Mouse (Mus musculus) embryonic fibroblast, embryonic 13.5 days (primary cell): ENCODE results near the gene Olfr697. TPM values are rescaled to one million over a fixed set of nuclear protein-coding genes. Genes with fewer than 3 reads are reported as not detected.
"Not testable (repeated sequence)": the region's sequence is repeated elsewhere in the genome, so short reads cannot be mapped to it uniquely, and the experiment has no call there.

ENCODE experiments used
- H3K27ac ChIP-seq: 2 replicates; pipeline ENCODE4 v1.5.1; 2012; ENCODE audit warnings: low read length, control low read depth, inconsistent platforms; ENCODE audit not compliant: insufficient read depth
- H3K4me1 ChIP-seq: 2 replicates; pipeline ENCODE4 v1.6.1; 2011; ENCODE audit warnings: low read length; ENCODE audit not compliant: control insufficient read depth, insufficient read depth
- H3K4me3 ChIP-seq: 2 replicates; pipeline ENCODE4 v1.5.1; 2011; ENCODE audit warnings: mild to moderate bottlenecking, control low read depth, low read length; ENCODE audit not compliant: insufficient read depth
- CTCF ChIP-seq: IDR thresholded peaks from 2 replicates; pipeline ENCODE4 v1.5.1; 2011; ENCODE audit warnings: mild to moderate bottlenecking, control low read depth, low read length, moderate library complexity, borderline replicate concordance; ENCODE audit not compliant: insufficient read depth
- POLR2A ChIP-seq: IDR thresholded peaks from 2 replicates; pipeline ENCODE4 v1.6.1; 2011; ENCODE audit warnings: low read depth, mild to moderate bottlenecking, control low read depth, low read length, moderate library complexity
- polyA plus RNA-seq: library from polyadenylated mRNA; stranded (reverse); fragments of >200 nt; gene quantifications from 2 replicates; pipeline ENCODE4 v1.2.4, GENCODE M21; 2011; ENCODE audit warnings: low read depth; ENCODE audit not compliant: missing spikeins, insufficient read length

Olfr697 gene
- polyA plus RNA-seq, result not detected in 2 replicates

DNA sequence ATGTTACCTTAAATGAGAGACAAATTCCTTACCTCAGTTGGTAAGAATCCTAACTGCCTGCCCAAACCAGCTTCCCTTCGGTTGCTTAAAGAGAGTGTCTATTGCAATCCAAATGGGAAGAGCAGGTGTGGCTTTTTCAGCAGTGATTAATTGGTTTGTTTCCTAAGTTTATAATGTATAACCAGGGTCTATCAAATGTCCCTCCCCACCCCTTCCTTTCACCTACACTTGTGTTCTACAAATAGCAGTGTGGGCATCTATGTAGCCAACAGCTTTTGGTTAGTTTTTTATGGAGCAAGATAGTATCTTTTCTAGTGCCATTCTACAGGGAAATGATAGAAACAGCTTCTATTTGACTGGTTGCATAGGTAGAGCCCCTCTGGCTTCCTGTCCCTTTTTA is at the start of gene Olfr697:
Gene Olfr697, minus strand, starts transcription at position 101 of the 400 bp plus-strand sequence.
- TF ChIP-seq CTCF (no peak), POLR2A (no peak)

GRCm38 (mm10) chr7:106788330-106788729 is 46.1 kb upstream of the Olfr697 start:
- H3K4me3 ChIP-seq, result no peak overlapping the region
- H3K4me1 ChIP-seq, result no peaks in the 10 kb centered on the region
- no peak overlapping the region for H3K27ac ChIP-seq
- TF ChIP-seq CTCF, result no peak
- no peak for TF ChIP-seq POLR2A

More for the DNA sequence above, at the start of gene Olfr697:
- Histone ChIP-seq H3K4me1 (no peaks in the 10 kb centered on the region), H3K27ac (no peak within 1 kb of the TSS), H3K4me3 (no peak within 1 kb of the TSS)

DNA sequence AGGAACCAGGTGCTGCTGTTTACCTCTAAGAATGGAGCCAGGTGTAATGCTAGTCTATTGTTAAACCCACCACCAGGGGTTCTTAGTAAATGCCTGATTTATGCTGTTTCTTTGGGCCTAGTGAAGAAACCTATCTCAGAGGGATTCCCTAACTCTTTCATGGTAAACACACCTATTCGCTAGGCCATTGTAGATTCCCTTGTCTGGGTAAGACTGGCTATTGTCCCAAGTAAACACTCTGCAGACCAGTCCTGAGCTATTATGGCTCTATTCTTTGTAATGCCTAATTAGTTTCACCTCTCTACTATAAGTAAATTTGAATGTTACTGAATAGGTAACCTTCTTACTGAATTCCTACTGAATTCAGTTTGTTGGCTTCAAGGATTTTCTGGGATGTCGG is 18.8 kb upstream of the Olfr697 start:
- H3K27ac ChIP-seq, H3K4me1 ChIP-seq, H3K4me3 ChIP-seq: not testable (repeated sequence)

DNA sequence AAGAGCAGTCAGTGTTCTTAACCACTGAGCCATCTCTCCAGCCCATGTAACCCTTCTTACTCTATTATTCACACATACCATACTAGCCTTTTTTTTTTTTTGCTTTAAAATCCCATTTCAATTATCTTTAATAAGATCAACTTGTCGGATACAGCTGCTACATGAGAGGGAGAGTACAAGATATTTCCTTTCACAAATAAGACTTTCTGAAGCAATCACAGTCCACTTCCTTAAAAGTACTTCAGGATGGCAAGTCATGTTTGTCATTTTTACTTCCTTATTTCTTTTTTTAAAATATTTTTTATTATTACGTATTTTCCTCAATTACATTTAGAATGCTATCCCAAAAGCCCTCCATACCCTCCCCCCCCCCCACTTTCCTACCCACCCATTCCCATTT is 16.6 kb upstream of the Olfr697 start:
- Histone ChIP-seq H3K27ac (no peak overlapping the region), H3K4me3 (no peak overlapping the region), H3K4me1 (no peaks in the 10 kb centered on the region)
- TF ChIP-seq CTCF (no peak), POLR2A (no peak)

- Histone ChIP-seq H3K27ac (no peak within 1 kb of the TSS), H3K4me1 (no peaks in the 10 kb centered on the region), H3K4me3 (no peak within 1 kb of the TSS)
- TF ChIP-seq POLR2A (no peak), CTCF (no peak)
Observed at GRCm38 (mm10) chr7:106755297-106755696, 13.1 kb upstream of the Olfr697 start, which contains the start of gene Olfr698. Gene Olfr698, minus strand, starts transcription at chr7:106755397.

DNA sequence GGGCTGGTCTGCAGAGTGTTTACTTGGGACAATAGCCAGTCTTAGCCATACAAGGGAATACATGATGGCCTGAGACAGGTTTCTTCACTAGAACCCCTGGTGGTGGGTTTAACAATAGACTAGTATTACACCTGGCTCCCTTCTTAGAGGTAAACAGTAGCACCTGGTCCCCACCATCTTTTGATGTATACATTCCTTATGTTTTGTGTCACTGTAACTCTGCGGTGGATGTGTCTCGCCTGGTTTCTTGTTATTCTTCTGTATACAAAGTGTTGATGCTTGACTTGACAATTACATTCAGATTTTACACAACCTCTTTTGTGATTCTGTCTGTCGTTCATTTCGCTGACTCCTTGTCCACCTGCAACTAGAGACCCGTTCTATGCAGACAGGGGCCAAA is 3.6 kb upstream of the Olfr697 start:
- no peak overlapping the region for H3K27ac ChIP-seq
- TF ChIP-seq CTCF (no peak), POLR2A (no peak)
- H3K4me1 ChIP-seq, result no peaks in the 10 kb centered on the region
- no peak overlapping the region for H3K4me3 ChIP-seq

DNA sequence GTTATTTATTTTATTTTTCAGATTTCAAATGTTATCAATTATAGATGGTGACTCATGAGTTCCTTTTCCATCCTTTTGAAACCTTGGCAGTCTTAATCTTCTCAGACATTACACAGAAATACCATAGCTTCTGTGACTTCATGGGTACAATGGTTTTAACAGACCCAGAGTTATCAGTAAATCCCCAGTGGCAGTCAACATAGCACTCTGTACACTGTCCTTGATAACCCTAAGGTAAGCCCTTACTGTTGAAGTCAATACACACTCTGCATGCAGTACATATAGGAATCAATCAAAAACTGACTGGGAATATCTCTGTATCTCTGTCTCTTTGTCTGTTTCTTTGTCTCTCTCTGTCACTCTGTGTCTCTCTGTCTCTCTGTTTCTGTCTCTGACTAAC is 5.2 kb downstream of the Olfr697 start:
- TF ChIP-seq POLR2A (no peak), CTCF (no peak)
- Histone ChIP-seq H3K4me1 (no peaks in the 10 kb centered on the region), H3K4me3 (no peak overlapping the region), H3K27ac (no peak overlapping the region)

DNA sequence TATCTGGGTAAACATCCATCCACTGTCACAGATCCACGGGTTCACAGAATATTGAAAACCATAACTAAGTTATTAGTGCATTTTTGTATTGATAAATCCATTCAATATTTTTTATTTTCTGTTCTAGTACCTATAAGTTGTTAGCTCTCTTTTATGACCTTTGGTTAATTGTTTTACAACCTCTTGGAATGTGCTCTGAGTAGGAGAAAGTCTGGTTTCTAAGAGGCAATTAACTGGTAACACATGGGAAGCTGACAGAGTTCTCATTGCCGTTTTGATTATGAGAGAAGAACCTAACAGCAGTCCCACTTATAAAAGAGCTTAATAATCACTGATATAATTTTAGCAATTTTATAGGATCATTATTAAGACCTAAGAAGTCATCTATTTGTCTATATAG is 8.5 kb downstream of the Olfr697 start:
- no peak overlapping the region for H3K27ac ChIP-seq
- no peak for TF ChIP-seq POLR2A
- no peak for TF ChIP-seq CTCF
- no peak overlapping the region for H3K4me3 ChIP-seq
- no peaks in the 10 kb centered on the region for H3K4me1 ChIP-seq

DNA sequence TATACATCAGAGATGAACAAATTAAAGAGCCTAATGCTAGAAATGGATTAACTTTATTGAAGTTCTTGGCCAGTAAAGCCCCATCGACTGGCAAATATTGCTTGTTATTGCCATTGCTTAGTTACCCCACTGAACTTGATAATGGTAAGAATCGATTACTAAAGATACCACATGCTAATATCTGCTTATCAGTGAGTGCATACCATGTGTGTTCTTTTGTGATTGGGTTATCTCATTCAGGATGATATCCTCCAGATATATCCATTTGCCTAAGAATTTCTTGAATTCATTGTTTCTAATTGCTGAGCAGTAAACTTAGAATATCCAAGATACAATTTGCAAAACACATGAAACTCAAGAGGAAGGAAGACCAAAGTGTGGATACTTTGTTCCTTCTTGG is 16.6 kb downstream of the Olfr697 start:
- not testable (repeated sequence) for H3K4me3 ChIP-seq, H3K4me1 ChIP-seq, H3K27ac ChIP-seq

DNA sequence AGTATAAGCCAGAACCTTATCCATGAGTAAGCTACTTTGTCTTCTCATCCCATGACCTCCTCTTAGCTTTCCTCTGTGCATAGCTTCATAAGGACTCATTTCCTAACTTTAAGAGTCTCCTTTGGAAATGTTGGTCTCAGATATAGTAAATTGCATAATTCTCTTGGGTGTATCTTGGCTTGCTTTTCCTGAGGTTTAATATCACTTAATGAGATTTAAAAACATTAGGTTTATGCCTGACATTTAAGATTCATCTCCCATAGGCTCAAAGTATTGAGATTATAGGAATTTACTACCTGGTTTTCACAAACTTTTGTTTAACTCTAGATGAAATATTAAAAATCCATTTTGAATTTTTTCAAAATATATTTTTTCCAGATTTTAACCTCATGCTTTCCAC is 25.9 kb downstream of the Olfr697 start, which contains the start of gene Olfr695:
Gene Olfr695, minus strand, starts transcription at position 101 of the 400 bp plus-strand sequence.
- Histone ChIP-seq H3K27ac (no peak within 1 kb of the TSS), H3K4me1 (no peaks in the 10 kb centered on the region), H3K4me3 (no peak within 1 kb of the TSS)
- TF ChIP-seq CTCF (no peak), POLR2A (no peak)

- H3K4me3 ChIP-seq, result no peak overlapping the region
- H3K4me1 ChIP-seq, result no peaks in the 10 kb centered on the region
- no peak for TF ChIP-seq CTCF
- no peak for TF ChIP-seq POLR2A
- no peak overlapping the region for H3K27ac ChIP-seq
Observed at GRCm38 (mm10) chr7:106711463-106711862, 30.8 kb downstream of the Olfr697 start.

- not testable (repeated sequence) for H3K4me3 ChIP-seq, H3K27ac ChIP-seq, H3K4me1 ChIP-seq
Observed at GRCm38 (mm10) chr7:106707705-106708104, 34.5 kb downstream of the Olfr697 start.
